Mouse (Mus musculus): ENCODE measurements around the gene Gimap4. TPM values are rescaled to one million over a fixed set of nuclear protein-coding genes. Genes with fewer than 3 reads are reported as not detected.

The Gimap4 gene
- polyA plus RNA-seq, 1 experiment: 64.0 TPM

DNA sequence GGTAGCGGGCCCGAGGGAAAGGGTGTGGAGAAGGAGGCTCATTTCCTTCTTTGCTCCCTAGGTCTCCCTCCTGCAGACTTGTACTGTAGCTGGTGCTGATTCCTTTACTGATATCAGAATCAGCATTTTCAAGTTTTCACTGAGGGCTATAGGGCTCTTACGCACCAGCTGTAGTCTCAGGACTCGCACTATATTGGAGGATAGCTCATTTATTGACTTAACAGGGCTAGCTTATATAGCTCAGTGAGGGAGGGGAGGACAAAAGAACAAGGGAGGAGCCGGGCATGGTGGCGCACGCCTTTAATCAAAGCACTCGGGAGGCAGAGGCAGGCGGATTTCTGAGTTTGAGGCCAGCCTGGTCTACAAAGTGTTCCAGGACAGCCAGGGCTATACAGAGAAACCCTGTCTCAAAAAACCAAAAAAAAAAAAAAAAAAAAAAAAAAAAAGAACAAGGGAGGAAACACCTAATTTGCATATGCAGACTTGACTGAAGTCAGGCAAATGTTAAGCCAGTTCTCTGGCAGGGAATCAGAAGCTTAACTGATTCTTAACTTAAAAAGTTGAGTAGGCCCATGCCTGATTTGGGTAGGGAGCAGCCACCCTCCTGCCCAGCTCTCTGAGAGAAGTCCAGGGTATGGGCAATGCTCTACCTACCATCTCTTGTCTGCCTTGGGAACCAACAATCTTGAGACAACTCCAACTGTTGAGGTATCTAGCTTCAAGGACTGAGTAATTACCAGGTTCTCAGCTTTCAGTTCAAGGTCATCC, 9.9 kb upstream of the Gimap4 start:
- Histone ChIP-seq H3K4me1 (replicated peaks; ENCODE audit: control insufficient read depth, insufficient read depth, low read length) (peaks cover 25% of the 10 kb centered on the region), H3K27me3 (ENCODE audit: control insufficient read depth, insufficient read depth, low read length) (no peaks in the 10 kb centered on the region), H3K27ac (ENCODE audit: control insufficient read depth, insufficient read depth, low read length) (peak overlapping the region; percentile 97), H3K4me3 (ENCODE audit: control insufficient read depth, insufficient read depth, low read length) (no peak overlapping the region), H3K36me3 (ENCODE audit: control insufficient read depth, insufficient read depth, low read length) (peaks cover 9% of the 10 kb centered on the region)
- no peak for DNase-seq
- TF ChIP-seq POLR2A (IDR thresholded peaks at IDR 0.05; ENCODE audit: control insufficient read depth, extremely low read depth, insufficient read depth, low read length, poor library complexity): no peak
- TF ChIP-seq CTCF (IDR thresholded peaks at IDR 0.05; ENCODE audit: borderline replicate concordance, control insufficient read depth, extremely low read depth, insufficient read depth, low read length, poor library complexity): no peak
- 87% methylated on average over 9 of the region's 9 CpGs for WGBS

- WGBS: 16% methylated on average over 10 of the region's 10 CpGs
- TF ChIP-seq CTCF (IDR thresholded peaks at IDR 0.05; ENCODE audit: borderline replicate concordance, control insufficient read depth, extremely low read depth, insufficient read depth, low read length, poor library complexity) (no peak), POLR2A (IDR thresholded peaks at IDR 0.05; ENCODE audit: control insufficient read depth, extremely low read depth, insufficient read depth, low read length, poor library complexity) (no peak)
- DNase-seq: no peak
- peaks cover 9% of the 10 kb centered on the region for H3K36me3 ChIP-seq (ENCODE audit: control insufficient read depth, insufficient read depth, low read length)
- H3K27me3 ChIP-seq (ENCODE audit: control insufficient read depth, insufficient read depth, low read length): no peaks in the 10 kb centered on the region
- peak overlapping the region; percentile 97 for H3K27ac ChIP-seq (ENCODE audit: control insufficient read depth, insufficient read depth, low read length)
- H3K4me1 ChIP-seq (replicated peaks; ENCODE audit: control insufficient read depth, insufficient read depth, low read length): peaks cover 32% of the 10 kb centered on the region
- peak overlapping the region; percentile 53 for H3K4me3 ChIP-seq (ENCODE audit: control insufficient read depth, insufficient read depth, low read length)
These were observed 8.9 kb upstream of the Gimap4 start for GRCm38 (mm10) chr6:48675400-48675930.

- TF ChIP-seq POLR2A (IDR thresholded peaks at IDR 0.05; ENCODE audit: control insufficient read depth, extremely low read depth, insufficient read depth, low read length, poor library complexity) (peak; percentile 45; the same call in 1 of the 2 replicates), CTCF (IDR thresholded peaks at IDR 0.05; ENCODE audit: borderline replicate concordance, control insufficient read depth, extremely low read depth, insufficient read depth, low read length, poor library complexity) (no peak)
- peak; percentile 90 for DNase-seq
- Histone ChIP-seq H3K27me3 (ENCODE audit: control insufficient read depth, insufficient read depth, low read length) (no peaks in the 10 kb centered on the region), H3K27ac (ENCODE audit: control insufficient read depth, insufficient read depth, low read length) (peak within 1 kb of the TSS; percentile 97), H3K4me1 (replicated peaks; ENCODE audit: control insufficient read depth, insufficient read depth, low read length) (peaks cover 35% of the 10 kb centered on the region), H3K4me3 (ENCODE audit: control insufficient read depth, insufficient read depth, low read length) (peak within 1 kb of the TSS; percentile 71), H3K36me3 (ENCODE audit: control insufficient read depth, insufficient read depth, low read length) (peaks cover 9% of the 10 kb centered on the region)
- under 1% methylated on average over 13 of the region's 13 CpGs for WGBS
These were observed 8.2 kb upstream of the Gimap4 start, which contains the start of gene Gimap9 for GRCm38 (mm10) chr6:48675931-48676859. Gene Gimap9 (plus strand): TSS chr6:48676129.

- Histone ChIP-seq H3K4me3 (ENCODE audit: control insufficient read depth, insufficient read depth, low read length) (peak overlapping the region; percentile 49), H3K27ac (ENCODE audit: control insufficient read depth, insufficient read depth, low read length) (peak overlapping the region; percentile 96), H3K4me1 (replicated peaks; ENCODE audit: control insufficient read depth, insufficient read depth, low read length) (peaks cover 35% of the 10 kb centered on the region), H3K27me3 (ENCODE audit: control insufficient read depth, insufficient read depth, low read length) (no peaks in the 10 kb centered on the region), H3K36me3 (ENCODE audit: control insufficient read depth, insufficient read depth, low read length) (peaks cover 9% of the 10 kb centered on the region)
- WGBS: 41% methylated on average over 5 of the region's 5 CpGs
- no peak for TF ChIP-seq CTCF (IDR thresholded peaks at IDR 0.05; ENCODE audit: borderline replicate concordance, control insufficient read depth, extremely low read depth, insufficient read depth, low read length, poor library complexity)
- no peak for TF ChIP-seq POLR2A (IDR thresholded peaks at IDR 0.05; ENCODE audit: control insufficient read depth, extremely low read depth, insufficient read depth, low read length, poor library complexity)
- DNase-seq: no peak
These were observed 7.4 kb upstream of the Gimap4 start for GRCm38 (mm10) chr6:48676860-48677415.

- no peak for TF ChIP-seq POLR2A (IDR thresholded peaks at IDR 0.05; ENCODE audit: control insufficient read depth, extremely low read depth, insufficient read depth, low read length, poor library complexity)
- no peak for TF ChIP-seq CTCF (IDR thresholded peaks at IDR 0.05; ENCODE audit: borderline replicate concordance, control insufficient read depth, extremely low read depth, insufficient read depth, low read length, poor library complexity)
- peak overlapping the region; percentile 47 for H3K4me3 ChIP-seq (ENCODE audit: control insufficient read depth, insufficient read depth, low read length)
- WGBS: 46% methylated on average over 17 of the region's 17 CpGs
These were observed 6.6 kb upstream of the Gimap4 start for GRCm38 (mm10) chr6:48677492-48678345.

More at GRCm38 (mm10) chr6:48677492-48678345, 6.6 kb upstream of the Gimap4 start:
- Histone ChIP-seq H3K4me1 (replicated peaks; ENCODE audit: control insufficient read depth, insufficient read depth, low read length) (peaks cover 38% of the 10 kb centered on the region), H3K27me3 (ENCODE audit: control insufficient read depth, insufficient read depth, low read length) (no peaks in the 10 kb centered on the region), H3K27ac (ENCODE audit: control insufficient read depth, insufficient read depth, low read length) (peak overlapping the region; percentile 96), H3K36me3 (ENCODE audit: control insufficient read depth, insufficient read depth, low read length) (peaks cover 9% of the 10 kb centered on the region)
- no peak for DNase-seq

All from thymus, adult 2 months (tissue).